Mouse (Mus musculus) forelimb bud, embryonic 11.5 days (tissue): Measurements from ENCODE around the gene Fign.

Experiments used
- DNase-seq: peaks from one replicate; pipeline ENCODE4 v3.0.0-alpha.2; 2012; ENCODE audit warnings: low read depth, low spot score

Fign gene

DNA sequence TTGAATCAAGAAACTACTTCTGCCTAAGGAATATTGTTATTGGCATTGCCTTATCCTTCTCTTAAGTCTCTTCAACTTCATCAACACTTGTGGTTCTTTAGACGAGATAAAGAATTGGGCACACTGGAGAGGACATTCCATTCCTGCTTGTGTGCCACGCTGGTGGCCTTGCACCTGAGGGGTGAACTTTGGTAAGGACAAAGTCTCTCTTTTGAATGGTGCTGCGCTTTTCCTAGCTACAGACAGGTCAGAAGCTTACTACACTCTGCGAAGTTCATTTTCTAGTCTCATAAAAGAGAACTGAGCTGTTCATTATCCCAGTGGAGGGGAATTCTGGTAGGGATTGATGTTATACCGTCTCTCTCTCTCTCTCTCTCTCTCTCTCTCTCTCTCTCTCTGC, 38.4 kb downstream of the Fign start:
- DNase-seq: no peak

GRCm38 (mm10) chr2:64048142-64048541, 49.7 kb downstream of the Fign start:
- DNase-seq: no peak

DNA sequence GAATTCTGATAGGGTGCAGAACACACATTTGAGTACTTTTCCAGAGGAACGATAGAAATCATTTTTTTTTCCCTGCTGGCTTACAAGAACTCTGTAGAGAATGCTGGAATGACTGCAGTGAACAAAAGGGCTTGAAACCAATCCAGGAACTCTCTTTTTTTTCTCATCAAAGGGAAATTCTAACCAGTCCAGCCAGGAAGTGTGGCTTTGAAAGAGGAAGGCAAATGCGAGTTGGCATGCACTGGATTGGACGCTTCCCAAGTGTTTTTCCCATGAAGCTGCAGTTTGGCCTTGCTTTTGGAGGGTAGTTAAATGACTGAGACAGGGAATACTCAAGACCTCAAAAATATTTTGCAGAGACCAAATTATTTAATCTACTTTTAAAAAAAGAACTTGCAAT, 54.7 kb downstream of the Fign start:
- DNase-seq: no peak

- no peak for DNase-seq
Observed at GRCm38 (mm10) chr2:64035393-64035792, 62.4 kb downstream of the Fign start.

GRCm38 (mm10) chr2:64033871-64034270, 64.0 kb downstream of the Fign start:
- no peak for DNase-seq

DNA sequence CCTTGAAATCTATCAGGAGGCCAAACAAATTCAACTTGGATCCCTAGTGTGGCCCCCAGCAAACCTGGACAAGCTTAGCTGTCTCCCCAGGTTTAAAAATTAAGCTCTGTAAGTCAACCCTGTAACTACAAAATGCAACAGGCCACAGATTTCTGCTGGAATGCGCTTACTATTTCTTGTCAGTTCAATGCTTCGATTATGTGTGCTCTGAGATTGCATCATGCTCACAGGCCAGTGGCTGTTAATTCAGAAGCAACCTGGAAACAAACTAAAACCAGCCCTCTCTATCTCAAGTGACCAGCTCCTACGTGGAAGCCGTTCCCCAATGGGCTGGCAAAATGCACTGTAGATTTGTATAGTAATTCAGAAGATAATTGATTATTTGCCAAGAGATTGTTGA, 71.9 kb downstream of the Fign start:
- DNase-seq: no peak

GRCm38 (mm10) chr2:63994304-63995023, 103.4 kb downstream of the Fign start:
- DNase-seq: no peak

GRCm38 (mm10) chr2:63985426-63985825, 112.4 kb downstream of the Fign start:
- no peak for DNase-seq

DNA sequence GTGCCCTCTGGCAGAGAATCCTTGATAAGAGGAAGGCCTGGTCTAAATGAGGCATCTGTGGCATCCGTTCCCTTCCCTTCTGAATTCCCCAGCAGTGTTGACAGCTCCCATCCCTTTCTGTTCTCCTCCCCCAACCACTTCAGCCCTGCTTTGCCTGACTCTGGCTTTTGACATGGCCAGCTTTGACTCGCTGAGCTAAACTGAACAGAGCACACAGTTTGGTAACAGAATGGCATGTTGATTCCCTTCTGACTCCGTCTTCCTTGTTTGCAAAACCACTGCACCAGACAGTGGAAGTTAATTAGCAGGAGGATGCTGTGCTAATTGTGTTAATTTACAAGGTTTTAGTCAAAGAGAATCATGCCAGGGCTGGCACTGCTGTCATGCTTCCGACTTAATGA, 115.5 kb downstream of the Fign start:
- no peak for DNase-seq

- DNase-seq: no peak
Observed at GRCm38 (mm10) chr2:63981449-63981848, 116.4 kb downstream of the Fign start.

DNA sequence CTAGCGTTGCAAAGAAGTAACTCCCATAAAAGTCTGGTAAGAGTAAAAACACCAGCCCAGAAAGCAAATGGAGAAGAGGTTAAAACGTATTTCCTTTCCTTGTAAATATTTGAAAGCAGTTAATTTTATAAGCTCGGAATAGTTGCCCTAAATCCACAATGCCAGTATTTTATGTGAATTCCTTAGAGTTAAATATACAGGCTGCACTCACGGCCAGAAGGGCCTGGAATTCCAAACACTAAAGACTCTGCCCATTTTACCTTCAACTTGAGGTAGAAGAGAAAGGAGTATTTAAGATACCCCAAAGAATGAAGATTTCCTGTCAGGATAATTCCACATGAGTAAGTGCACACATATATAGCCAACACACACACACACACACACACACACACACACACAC, 128.2 kb downstream of the Fign start:
- peak; percentile 42 for DNase-seq

DNA sequence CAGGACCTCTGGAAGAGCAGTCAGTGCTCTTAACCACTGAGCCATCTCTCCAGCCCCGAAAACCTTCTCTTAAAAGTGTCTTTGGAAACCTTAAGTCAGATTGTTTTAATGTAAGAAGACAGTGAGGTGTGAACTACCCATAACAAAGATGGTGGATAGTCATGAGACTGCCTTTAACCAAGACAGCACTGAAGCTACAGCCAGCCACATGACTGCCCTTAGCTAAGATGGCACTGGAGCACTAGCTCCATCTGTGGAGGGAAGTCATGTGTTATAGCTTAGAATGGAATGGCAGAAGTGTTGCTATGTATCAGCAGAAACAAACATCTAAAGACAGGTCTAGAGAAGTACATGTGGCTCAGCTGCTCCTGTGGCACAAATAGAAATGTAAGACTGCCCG, 166.8 kb downstream of the Fign start:
- DNase-seq: no peak

- no peak for DNase-seq
Observed at GRCm38 (mm10) chr2:63926481-63927097, 171.2 kb downstream of the Fign start.

DNA sequence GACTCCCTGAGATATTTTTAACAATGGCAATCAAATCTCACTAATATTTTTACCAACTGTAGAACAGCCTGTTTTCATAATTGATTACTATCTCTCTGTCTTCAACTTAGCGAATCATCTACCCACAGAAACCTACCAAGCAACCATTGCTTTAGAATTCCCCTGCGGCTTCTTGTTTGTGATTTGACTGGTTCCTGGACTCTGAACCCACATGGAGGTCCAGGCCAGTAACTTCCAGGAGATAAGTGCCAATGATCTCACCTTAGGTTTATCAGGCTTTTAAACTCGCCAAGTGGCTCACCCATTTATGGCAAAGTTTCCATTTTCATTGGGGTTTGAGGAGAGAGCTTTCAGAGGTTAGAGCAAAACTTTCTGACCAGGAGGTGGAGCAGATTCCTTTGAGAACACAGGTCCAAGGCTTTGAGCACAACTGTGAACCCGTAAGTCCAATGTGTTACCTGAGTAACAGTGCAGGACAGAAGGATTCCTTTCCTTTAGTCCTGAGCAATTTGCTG, 172.1 kb downstream of the Fign start:
- DNase-seq: no peak
